Mouse (Mus musculus) ES-Bruce4 (cell line): ENCODE results near the gene Txn2. TPM values are rescaled to one million over a fixed set of nuclear protein-coding genes. Genes with fewer than 3 reads are reported as not detected.

Experiments
- H3K27ac ChIP-seq: 2 replicates; pipeline ENCODE4 v1.5.1; 2012; ENCODE audit warnings: low read length, inconsistent platforms; ENCODE audit not compliant: insufficient read depth
- H3K27me3 ChIP-seq: 2 replicates; pipeline ENCODE4 v1.6.1; 2012; ENCODE audit warnings: mild to moderate bottlenecking, low read length, inconsistent platforms; ENCODE audit not compliant: control insufficient read depth, poor library complexity, insufficient read depth, severe bottlenecking
- H3K36me3 ChIP-seq: 2 replicates; pipeline ENCODE4 v1.6.1; 2012; ENCODE audit warnings: inconsistent platforms, mild to moderate bottlenecking, low read length, moderate library complexity; ENCODE audit not compliant: control insufficient read depth, poor library complexity, insufficient read depth, severe bottlenecking
- H3K4me1 ChIP-seq: one replicate; pipeline ENCODE4 v1.8.1; 2011; ENCODE audit warnings: low read length; ENCODE audit not compliant: control insufficient read depth, insufficient read depth
- H3K4me3 ChIP-seq: 2 replicates; pipeline ENCODE4 v1.5.1; 2011; ENCODE audit warnings: low read depth, mild to moderate bottlenecking, low read length
- H3K9ac ChIP-seq: 2 replicates; pipeline ENCODE4 v1.6.1; 2012; ENCODE audit warnings: low read depth, mild to moderate bottlenecking, inconsistent platforms; ENCODE audit not compliant: poor library complexity, severe bottlenecking
- H3K9me3 ChIP-seq: replicated peaks from 2 replicates; pipeline ENCODE4 v1.6.1; 2012; ENCODE audit warnings: mild to moderate bottlenecking, low read length, inconsistent platforms; ENCODE audit not compliant: control insufficient read depth, poor library complexity, insufficient read depth, severe bottlenecking
- CTCF ChIP-seq: IDR thresholded peaks from one replicate; pipeline ENCODE4 v1.8.1; 2011; ENCODE audit warnings: low read depth, low read length
- EP300 ChIP-seq: IDR thresholded peaks from 2 replicates; pipeline ENCODE4 v1.6.1; 2011; ENCODE audit warnings: low read depth, low read length; ENCODE audit not compliant: insufficient read depth
- POLR2A ChIP-seq: IDR thresholded peaks from one replicate; pipeline ENCODE4 v1.8.1; 2011; ENCODE audit warnings: low read length; ENCODE audit not compliant: insufficient read depth
- polyA plus RNA-seq: library from polyadenylated mRNA; stranded (reverse); fragments of >200 nt; gene quantifications from 2 replicates; pipeline ENCODE4 v1.2.4, GENCODE M21; 2011; ENCODE audit warnings: low read depth; ENCODE audit not compliant: missing spikeins, insufficient read depth, insufficient read length

Gene Txn2
- polyA plus RNA-seq, 1 experiment = 167 TPM

- Histone ChIP-seq H3K27me3 (no peaks in the 10 kb centered on the region), H3K9me3 (no peaks in the 10 kb centered on the region), H3K36me3 (no peaks in the 10 kb centered on the region), H3K4me1 (peaks cover 10% of the 10 kb centered on the region), H3K9ac (peak overlapping the region; percentile 8), H3K27ac (peak overlapping the region; percentile 85), H3K4me3 (peak overlapping the region; percentile 28)
- TF ChIP-seq POLR2A (no peak), EP300 (0 out of 2 replicates have a peak, but pooled peaks have one; percentile 46), CTCF (no peak)
These were observed 45.8 kb downstream of the Txn2 start for GRCm38 (mm10) chr15:77882797-77883696.

GRCm38 (mm10) chr15:77882297-77882696, 46.5 kb downstream of the Txn2 start:
- H3K4me1 ChIP-seq = peaks cover 8% of the 10 kb centered on the region
- H3K9ac ChIP-seq = peak overlapping the region; percentile 8
- peak overlapping the region; percentile 74 for H3K27ac ChIP-seq
- no peaks in the 10 kb centered on the region for H3K36me3 ChIP-seq
- no peaks in the 10 kb centered on the region for H3K9me3 ChIP-seq
- TF ChIP-seq EP300 (no peak), POLR2A (no peak), CTCF (no peak)
- H3K4me3 ChIP-seq = peak overlapping the region; percentile 12
- no peaks in the 10 kb centered on the region for H3K27me3 ChIP-seq

- peak overlapping the region; percentile 8; the same call in 1 of the 2 replicates for H3K9ac ChIP-seq
- TF ChIP-seq POLR2A (no peak), EP300 (0 out of 2 replicates have a peak, but pooled peaks have one; percentile 7)
- H3K4me1 ChIP-seq = peaks cover 8% of the 10 kb centered on the region
- H3K27me3 ChIP-seq = no peaks in the 10 kb centered on the region
- no peak overlapping the region for H3K4me3 ChIP-seq
- H3K36me3 ChIP-seq = no peaks in the 10 kb centered on the region
- no peaks in the 10 kb centered on the region for H3K9me3 ChIP-seq
- H3K27ac ChIP-seq = peak overlapping the region; percentile 74
These were observed 47.1 kb downstream of the Txn2 start for GRCm38 (mm10) chr15:77881698-77882097.

- Histone ChIP-seq H3K27ac (no peak overlapping the region), H3K9ac (no peak overlapping the region), H3K27me3 (no peaks in the 10 kb centered on the region), H3K36me3 (no peaks in the 10 kb centered on the region), H3K9me3 (no peaks in the 10 kb centered on the region), H3K4me1 (peaks cover 8% of the 10 kb centered on the region), H3K4me3 (no peak overlapping the region)
- TF ChIP-seq EP300 (no peak), CTCF (no peak), POLR2A (no peak)
These were observed 48.1 kb downstream of the Txn2 start for GRCm38 (mm10) chr15:77880738-77881137.

- H3K4me3 ChIP-seq = no peak overlapping the region
- H3K9ac ChIP-seq = no peak overlapping the region
- TF ChIP-seq CTCF (no peak), EP300 (no peak), POLR2A (no peak)
- no peaks in the 10 kb centered on the region for H3K36me3 ChIP-seq
- no peak overlapping the region for H3K27ac ChIP-seq
- no peaks in the 10 kb centered on the region for H3K9me3 ChIP-seq
- no peaks in the 10 kb centered on the region for H3K27me3 ChIP-seq
- H3K4me1 ChIP-seq = peaks cover 8% of the 10 kb centered on the region
These were observed 49.0 kb downstream of the Txn2 start for GRCm38 (mm10) chr15:77879756-77880155.

- H3K9ac ChIP-seq = no peak overlapping the region
- TF ChIP-seq EP300 = no peak
- no peak for TF ChIP-seq POLR2A
- TF ChIP-seq CTCF = no peak
- peaks cover 12% of the 10 kb centered on the region for H3K4me1 ChIP-seq
- no peaks in the 10 kb centered on the region for H3K36me3 ChIP-seq
- no peak overlapping the region for H3K27ac ChIP-seq
- H3K4me3 ChIP-seq = no peak overlapping the region
- H3K9me3 ChIP-seq = no peaks in the 10 kb centered on the region
- H3K27me3 ChIP-seq = no peaks in the 10 kb centered on the region
These were observed 51.6 kb downstream of the Txn2 start for GRCm38 (mm10) chr15:77877209-77877608.
